Mouse (Mus musculus): Measurements from ENCODE around the gene Adgrl1.

Gene Adgrl1

GRCm38 (mm10) chr8:83899363-83900252 lies at the start of gene Adgrl1:
Gene Adgrl1 (plus strand): TSS chr8:83900105.
- DNase-seq (ENCODE audit: low spot score) = peak; percentile 93

GRCm38 (mm10) chr8:83852329-83852728 lies 47.6 kb upstream of the Adgrl1 start:
- DNase-seq (ENCODE audit: low spot score) = no peak

GRCm38 (mm10) chr8:83853323-83854050 lies 46.4 kb upstream of the Adgrl1 start:
- no peak for DNase-seq (ENCODE audit: low spot score)

DNA sequence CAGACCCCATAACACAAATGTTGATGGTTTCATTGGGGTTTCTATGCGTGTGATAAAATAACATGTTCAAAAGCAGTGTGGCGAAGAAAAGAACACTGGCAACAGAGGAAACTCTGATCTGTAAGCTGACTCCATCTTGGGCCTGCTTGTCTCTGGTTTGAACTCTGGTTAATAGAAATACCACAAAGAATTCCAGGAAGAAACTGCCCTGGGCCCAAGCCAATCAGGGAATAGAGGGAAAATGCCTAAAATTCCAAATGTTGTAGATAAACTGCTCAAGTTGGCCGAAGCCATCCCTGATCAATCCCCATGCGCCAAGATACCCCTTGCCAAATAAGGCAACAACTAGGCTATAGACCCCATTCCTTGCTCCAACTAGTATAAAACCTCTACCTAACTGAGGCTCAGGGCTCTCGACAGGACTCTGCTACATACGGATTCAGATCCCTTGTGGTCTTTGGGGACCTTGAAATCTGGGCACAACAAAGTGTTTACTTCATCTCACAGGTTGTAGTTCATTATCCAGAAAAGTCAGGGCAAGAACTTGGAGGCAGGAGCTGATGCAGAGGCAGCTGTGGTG lies 43.3 kb upstream of the Adgrl1 start:
- no peak for DNase-seq (ENCODE audit: low spot score)

DNA sequence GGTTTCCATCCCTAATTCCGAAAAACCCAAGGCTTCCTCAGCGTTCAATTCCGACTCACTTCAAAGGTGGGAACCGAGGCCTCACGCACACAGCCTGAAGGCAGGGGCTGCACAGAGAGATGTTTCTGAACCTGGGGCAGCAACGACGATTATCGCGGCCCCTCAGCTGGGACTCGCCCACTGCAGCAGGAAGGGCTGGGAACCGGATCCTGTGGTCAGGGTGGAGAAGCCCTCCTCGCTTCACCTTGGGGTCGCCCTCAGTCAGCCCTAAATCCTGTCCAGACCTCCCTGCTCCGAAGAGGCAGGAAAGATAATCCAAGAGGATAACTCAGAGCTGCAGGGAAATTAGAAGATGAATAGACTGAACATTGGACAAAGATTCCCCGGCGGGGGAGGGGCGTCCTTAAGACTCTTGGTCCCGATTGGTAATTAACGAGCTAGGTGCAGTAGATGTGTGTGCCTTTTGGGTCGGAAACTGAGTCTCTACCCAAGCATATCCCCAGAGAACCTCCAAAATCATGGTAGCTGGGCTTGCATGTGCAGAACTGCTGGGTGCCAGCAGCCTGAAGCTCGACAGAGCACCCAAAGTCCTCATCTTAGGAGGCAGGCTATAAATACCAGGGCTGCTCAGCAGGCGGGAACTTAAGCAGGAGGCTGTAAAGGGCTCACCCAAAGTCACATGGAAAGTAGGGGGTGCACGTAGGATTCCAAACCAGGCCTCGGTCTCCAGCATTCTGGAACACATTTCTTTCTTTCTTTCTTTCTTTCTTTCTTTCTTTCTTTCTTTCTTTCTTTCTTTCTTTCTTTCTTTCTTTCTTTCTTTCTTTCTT lies 37.3 kb upstream of the Adgrl1 start:
- DNase-seq (ENCODE audit: low spot score) = no peak

DNA sequence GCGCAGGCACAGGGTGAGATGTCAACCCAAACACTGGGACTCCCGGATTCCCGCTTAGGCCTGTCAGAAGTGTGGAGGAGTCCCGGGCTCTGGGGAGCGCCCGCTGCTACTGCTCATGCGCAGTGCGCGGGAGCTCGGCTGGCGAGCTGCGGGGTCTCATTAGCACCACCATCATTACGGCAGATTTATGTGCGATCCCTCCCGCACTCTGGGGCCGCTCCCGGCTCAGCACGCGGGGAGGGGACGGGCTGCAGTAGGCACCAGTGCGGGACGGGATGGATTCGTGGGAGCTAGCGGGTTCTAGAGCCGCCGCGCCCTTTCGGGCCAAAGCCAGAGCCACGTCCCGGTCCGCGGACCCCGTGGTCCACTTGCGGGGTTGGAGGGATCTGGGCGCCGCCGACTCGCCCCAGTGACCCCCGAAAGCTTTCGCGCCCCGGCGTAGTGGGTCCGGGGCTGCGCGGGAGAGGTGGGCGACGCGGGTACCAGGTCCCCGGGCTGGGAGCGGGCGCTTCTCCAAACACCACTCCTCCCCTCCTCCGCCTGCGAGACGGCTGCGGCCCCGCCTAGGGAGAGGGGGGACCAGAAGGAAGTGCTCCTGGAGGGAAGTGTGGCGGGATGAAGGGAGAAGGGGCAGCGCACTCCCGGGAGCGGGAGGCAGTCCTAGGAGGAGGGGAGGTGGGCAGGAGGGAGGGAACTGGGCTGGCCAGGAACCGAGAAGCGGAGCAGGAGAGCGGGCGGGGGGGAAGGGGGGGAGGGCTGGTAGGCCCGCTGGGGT lies 24.8 kb upstream of the Adgrl1 start:
- DNase-seq (ENCODE audit: low spot score) = no peak

- DNase-seq (ENCODE audit: low spot score) = no peak
Observed at GRCm38 (mm10) chr8:83875656-83876040, 24.3 kb upstream of the Adgrl1 start.

GRCm38 (mm10) chr8:83876080-83876837 lies 23.6 kb upstream of the Adgrl1 start:
- no peak for DNase-seq (ENCODE audit: low spot score)

DNA sequence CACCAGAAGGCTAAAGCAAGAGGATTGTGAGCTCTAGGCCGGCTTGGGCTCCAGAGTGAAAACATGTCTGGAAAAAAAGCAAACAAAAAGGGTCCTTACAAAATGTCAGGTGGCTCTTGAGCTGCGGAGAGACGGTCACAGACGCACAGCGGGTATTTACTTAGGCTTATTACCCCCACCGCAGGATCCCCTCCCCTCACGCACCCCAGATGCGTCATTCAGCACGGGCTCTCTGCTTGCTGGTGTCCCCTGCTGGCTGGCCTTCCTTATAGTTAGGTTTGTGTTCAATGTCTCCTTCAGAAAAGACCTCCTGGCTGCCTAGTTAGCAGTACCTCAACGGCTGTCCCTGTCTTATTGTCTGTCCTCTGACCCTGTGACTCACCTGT lies 23.1 kb upstream of the Adgrl1 start:
- no peak for DNase-seq (ENCODE audit: low spot score)

GRCm38 (mm10) chr8:83888409-83888808 lies 11.5 kb upstream of the Adgrl1 start:
- no peak for DNase-seq (ENCODE audit: low spot score)

DNA sequence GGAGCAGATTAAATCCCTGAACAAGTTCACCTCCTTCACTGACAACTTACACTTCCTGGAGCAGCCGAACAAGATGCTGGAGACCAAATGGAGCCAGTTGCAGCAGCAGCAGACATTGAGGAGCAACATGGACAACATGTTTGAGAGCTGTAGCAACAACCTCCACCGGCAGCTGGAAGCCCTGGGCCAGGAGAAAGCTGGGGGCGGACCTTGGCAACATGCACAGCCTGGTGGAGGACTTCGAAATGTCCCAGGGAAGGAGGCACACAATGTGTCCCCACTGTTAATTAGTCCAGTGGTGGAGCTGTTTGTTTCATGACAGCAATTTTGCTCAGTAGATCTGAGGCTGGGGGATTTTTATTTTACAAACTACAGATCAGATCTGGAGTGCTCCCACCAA lies 7.8 kb upstream of the Adgrl1 start:
- DNase-seq (ENCODE audit: low spot score) = no peak

DNA sequence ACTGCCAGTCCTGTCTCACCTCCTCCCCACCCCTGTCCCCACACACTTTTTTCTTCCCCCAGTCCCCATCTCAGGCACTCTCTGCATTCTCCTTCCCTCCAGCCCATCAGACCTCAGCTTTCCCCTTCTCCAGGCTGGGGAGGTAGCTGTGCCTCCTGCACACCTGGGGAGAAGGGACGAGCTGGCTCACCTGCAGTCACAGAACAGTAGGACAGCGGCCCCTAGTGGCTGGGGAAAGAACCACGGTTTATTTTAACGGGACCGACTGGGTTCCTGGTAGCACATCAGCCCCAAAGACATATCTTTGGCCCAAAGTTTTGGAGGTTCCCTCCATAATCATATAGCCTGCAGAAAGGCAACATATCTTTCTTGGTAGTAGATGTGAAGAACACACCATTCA lies 6.0 kb upstream of the Adgrl1 start:
- no peak for DNase-seq (ENCODE audit: low spot score)

DNA sequence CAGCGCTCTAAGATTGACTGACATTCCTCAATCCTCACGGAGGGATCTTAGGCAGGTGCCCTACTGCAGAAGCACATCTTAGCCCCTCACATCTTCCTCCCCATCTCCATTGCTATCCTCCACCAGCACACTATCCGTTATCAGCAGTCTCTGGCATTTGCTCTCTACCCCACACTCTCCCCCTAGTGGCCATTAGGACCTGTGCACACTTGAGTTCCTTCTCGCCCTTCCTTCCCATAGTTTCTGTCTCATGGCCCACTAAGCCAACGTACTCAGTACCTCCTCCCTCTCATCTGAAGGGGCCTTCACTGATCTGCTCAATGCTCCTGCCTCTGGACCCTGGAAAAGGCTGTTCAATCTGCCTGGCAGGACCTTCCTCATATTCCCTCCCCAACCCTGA lies 4.0 kb upstream of the Adgrl1 start:
- no peak for DNase-seq (ENCODE audit: low spot score)

GRCm38 (mm10) chr8:83896461-83896860 lies 3.4 kb upstream of the Adgrl1 start:
- DNase-seq (ENCODE audit: low spot score) = no peak

DNA sequence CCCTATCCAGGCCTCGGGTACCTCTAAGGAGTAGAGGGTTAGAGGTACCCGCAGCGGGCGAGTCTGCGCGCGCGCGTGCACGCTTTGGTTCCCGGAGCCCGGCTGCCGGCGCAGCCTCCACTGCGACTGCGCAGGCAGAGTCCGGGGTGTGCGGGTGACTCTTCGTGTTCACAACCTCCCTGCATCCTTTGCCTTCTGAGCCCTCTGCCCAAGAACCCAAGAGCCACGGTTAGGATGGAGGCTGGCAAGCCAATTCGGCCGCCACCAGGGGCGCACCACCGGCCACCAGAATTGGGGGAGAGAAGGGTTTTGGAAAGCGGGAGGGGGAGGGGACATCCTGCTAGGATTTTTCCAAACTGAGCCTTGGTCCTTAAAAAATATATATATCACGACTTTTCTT lies 2.7 kb upstream of the Adgrl1 start:
- no peak for DNase-seq (ENCODE audit: low spot score)

DNA sequence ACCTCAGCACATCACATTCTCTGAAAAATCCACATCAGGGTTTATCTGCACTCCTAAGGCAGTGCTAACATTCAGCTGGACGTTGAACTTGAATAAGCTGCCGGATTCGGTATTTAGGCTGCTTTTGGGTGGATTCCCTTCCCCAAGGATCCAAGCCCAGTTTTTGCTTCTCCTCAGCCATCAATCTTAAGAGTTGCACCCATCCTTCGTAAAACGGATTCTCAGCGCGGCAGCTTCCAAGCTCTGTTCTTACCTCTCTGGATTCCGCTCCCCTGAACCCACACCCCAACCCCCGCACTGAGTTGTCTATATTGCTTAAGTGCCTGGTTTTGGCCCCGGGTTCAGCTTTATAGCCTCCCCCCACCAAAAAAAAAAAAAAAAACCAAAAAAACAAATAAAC lies 1.4 kb upstream of the Adgrl1 start:
- DNase-seq (ENCODE audit: low spot score) = no peak

DNA sequence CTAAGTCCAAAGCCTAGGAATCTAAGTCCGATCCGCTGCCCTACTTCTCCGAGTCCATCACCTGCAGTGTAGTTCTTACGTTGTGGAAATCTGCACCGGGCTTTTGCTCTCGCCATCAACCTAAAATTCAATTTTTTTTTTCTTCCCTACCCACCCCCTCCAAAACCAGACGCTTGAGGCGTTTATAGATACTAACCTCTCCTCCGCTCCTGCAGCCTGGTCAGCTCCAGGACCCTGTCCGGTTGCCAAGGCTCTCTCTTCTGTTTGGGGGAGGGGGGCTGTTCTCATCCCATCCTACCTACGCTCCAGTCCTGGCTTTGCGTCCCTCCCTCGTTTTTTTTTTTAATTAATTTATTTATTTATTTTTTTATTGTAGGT lies 931 bp upstream of the Adgrl1 start:
- no peak for DNase-seq (ENCODE audit: low spot score)

- DNase-seq (ENCODE audit: low spot score) = no peak
Observed at GRCm38 (mm10) chr8:83900266-83900956, 506 bp downstream of the Adgrl1 start.

GRCm38 (mm10) chr8:83900957-83901270 lies 1.0 kb downstream of the Adgrl1 start:
- DNase-seq (ENCODE audit: low spot score) = peak; percentile 77
